Mouse (Mus musculus) small intestine, adult 2 months (tissue): ENCODE results near the gene Nek8. TPM values are rescaled to one million over a fixed set of nuclear protein-coding genes. Genes with fewer than 3 reads are reported as not detected.

ENCODE experiments used
- H3K27ac ChIP-seq: fragments of 200-500 bp; 2 replicates; pipeline ENCODE4 v1.5.1; 2012; ENCODE audit warnings: low read depth, low read length, control low read depth, inconsistent platforms; ENCODE audit not compliant: insufficient read depth
- H3K27me3 ChIP-seq: fragments of 200-500 bp; 2 replicates; pipeline ENCODE4 v1.6.1; 2012; ENCODE audit warnings: mild to moderate bottlenecking, moderate library complexity, low read length, inconsistent platforms; ENCODE audit not compliant: control insufficient read depth, insufficient read depth
- H3K36me3 ChIP-seq: fragments of 200-500 bp; 2 replicates; pipeline ENCODE4 v1.6.1; 2012; ENCODE audit warnings: mild to moderate bottlenecking, low read length, control low read depth, inconsistent platforms; ENCODE audit not compliant: control insufficient read depth, insufficient read depth
- H3K4me1 ChIP-seq: fragments of 200-500 bp; 2 replicates; pipeline ENCODE4 v1.6.1; 2012; ENCODE audit warnings: low read length, inconsistent platforms, mixed read lengths; ENCODE audit not compliant: control insufficient read depth, insufficient read depth, insufficient read length
- H3K4me3 ChIP-seq: fragments of 200-500 bp; 2 replicates; pipeline ENCODE4 v1.5.1; 2012; ENCODE audit warnings: low read depth, mild to moderate bottlenecking, control low read depth, inconsistent platforms, low read length, moderate library complexity
- CTCF ChIP-seq: fragments of 200-500 bp; IDR thresholded peaks from 2 replicates; pipeline ENCODE4 v1.5.1; 2012; ENCODE audit warnings: low read depth, mild to moderate bottlenecking, control low read depth, inconsistent platforms, low read length, moderate library complexity, mixed read lengths; ENCODE audit not compliant: insufficient replicate concordance, insufficient read length; ENCODE audit errors: extremely low read depth
- POLR2A ChIP-seq: fragments of 200-500 bp; IDR thresholded peaks from 2 replicates; pipeline ENCODE4 v1.6.1; 2012; ENCODE audit warnings: low read depth, mild to moderate bottlenecking, control low read depth, inconsistent platforms, low read length, moderate library complexity
- WGBS: fragments of 180-500 bp; shearing (Covaris S2); methylation state at CpG from one replicate; pipeline ENCODE4 v1.1.7; 2018; 5-methylcytosine and 5-hydroxymethylcytosine counted together
- polyA plus RNA-seq: library from polyadenylated mRNA; depleted of rRNA; stranded (reverse); fragments of >200 nt; gene quantifications from 2 replicates; pipeline ENCODE4 v1.2.3, GENCODE M21; 2012

The Nek8 gene
- polyA plus RNA-seq, 1 experiment: 6.6 TPM

- Histone ChIP-seq H3K27ac (no peak overlapping the region), H3K4me1 (peaks cover 34% of the 10 kb centered on the region), H3K27me3 (no peaks in the 10 kb centered on the region), H3K36me3 (no peaks in the 10 kb centered on the region), H3K4me3 (no peak overlapping the region)
- 62% methylated on average over 15 of the region's 15 CpGs for WGBS
- TF ChIP-seq CTCF: no peak
- no peak for TF ChIP-seq POLR2A
These were observed 6.2 kb downstream of the Nek8 start for GRCm38 (mm10) chr11:78170306-78170705.

GRCm38 (mm10) chr11:78168541-78169468 lies 7.7 kb downstream of the Nek8 start:
- Histone ChIP-seq H3K27me3 (no peaks in the 10 kb centered on the region), H3K27ac (peak overlapping the region; percentile 83), H3K4me3 (peak overlapping the region; percentile 66), H3K36me3 (no peaks in the 10 kb centered on the region), H3K4me1 (peaks cover 39% of the 10 kb centered on the region)
- WGBS: 17% methylated on average over 19 of the region's 19 CpGs
- no peak for TF ChIP-seq POLR2A
- no peak for TF ChIP-seq CTCF

GRCm38 (mm10) chr11:78167257-78167959 lies 9.1 kb downstream of the Nek8 start:
- no peak for TF ChIP-seq CTCF
- no peak for TF ChIP-seq POLR2A
- Histone ChIP-seq H3K36me3 (no peaks in the 10 kb centered on the region), H3K4me1 (peaks cover 48% of the 10 kb centered on the region), H3K27ac (0 out of 2 replicates have a peak overlapping the region, but pooled peaks have one; percentile 97), H3K4me3 (no peak overlapping the region), H3K27me3 (no peaks in the 10 kb centered on the region)
- WGBS: 81% methylated on average over 14 of the region's 14 CpGs

- no peak for TF ChIP-seq CTCF
- no peak for TF ChIP-seq POLR2A
- Histone ChIP-seq H3K4me1 (peaks cover 51% of the 10 kb centered on the region), H3K36me3 (peaks cover 5% of the 10 kb centered on the region), H3K27ac (peak overlapping the region; percentile 97), H3K27me3 (no peaks in the 10 kb centered on the region), H3K4me3 (no peak overlapping the region)
- 47% methylated on average over 6 of the region's 6 CpGs for whole genome bisulfite sequencing
These were observed 9.8 kb downstream of the Nek8 start for GRCm38 (mm10) chr11:78166640-78167039.

GRCm38 (mm10) chr11:78166161-78166560 lies 10.3 kb downstream of the Nek8 start:
- H3K27ac ChIP-seq: peak overlapping the region; percentile 97
- peaks cover 8% of the 10 kb centered on the region for H3K36me3 ChIP-seq
- no peaks in the 10 kb centered on the region for H3K27me3 ChIP-seq
- WGBS: 44% methylated on average over 4 of the region's 4 CpGs
- H3K4me3 ChIP-seq: peak overlapping the region; percentile 69
- TF ChIP-seq POLR2A: no peak
- no peak for TF ChIP-seq CTCF
- peaks cover 51% of the 10 kb centered on the region for H3K4me1 ChIP-seq

- Histone ChIP-seq H3K27me3 (no peaks in the 10 kb centered on the region), H3K27ac (peak overlapping the region; percentile 97), H3K4me1 (peaks cover 47% of the 10 kb centered on the region), H3K36me3 (peaks cover 12% of the 10 kb centered on the region), H3K4me3 (peak overlapping the region; percentile 69)
- WGBS: 1% methylated on average over 16 of the region's 16 CpGs
- TF ChIP-seq CTCF (no peak), POLR2A (no peak)
These were observed 10.7 kb downstream of the Nek8 start for GRCm38 (mm10) chr11:78165761-78166109.
